Mouse (Mus musculus): ENCODE data around the gene Cyb5rl. TPM values are rescaled to one million over a fixed set of nuclear protein-coding genes. Genes with fewer than 3 reads are reported as not detected.

Gene Cyb5rl
- 8.9 and 9.4 TPM in 2 replicates for polyA plus RNA-seq (2012; rRNA removed)

GRCm38 (mm10) chr4:107066252-107067124 lies at the start of gene Cyb5rl, which contains the start of gene Mrpl37:
Cyb5rl (plus strand) TSS chr4:107066988.
Mrpl37 (minus strand) TSS chr4:107066868.

GRCm38 (mm10) chr4:107096841-107097373 lies 30.1 kb downstream of the Cyb5rl start, which contains the start of gene Cdcp2:
Cdcp2 (plus strand) TSS chr4:107096891.

Other genes with a start within 250 kb of the Cyb5rl start
- 68.5 and 72.7 TPM in 2 replicates for gene Ssbp3, start 156.3 kb upstream of the Cyb5rl start, polyA plus RNA-seq (2012; rRNA removed)
- 64.6 and 92.3 TPM in 2 replicates for gene Mrpl37, start 120 bp upstream of the Cyb5rl start, polyA plus RNA-seq (2012; rRNA removed)
- 0.09 TPM in 1 of 2 replicates, not detected in the other for gene Cdcp2, start 29.9 kb downstream of the Cyb5rl start, polyA plus RNA-seq (2012; rRNA removed)
- 236 and 333 TPM in 2 replicates for gene Tmem59, start 111.4 kb downstream of the Cyb5rl start, polyA plus RNA-seq (2012; rRNA removed)
- gene Tceanc2, start 112.1 kb downstream of the Cyb5rl start, polyA plus RNA-seq (2012; rRNA removed) = 4.5 and 5.5 TPM in 2 replicates
- gene Ldlrad1, start 142.2 kb downstream of the Cyb5rl start, polyA plus RNA-seq (2012; rRNA removed) = 44.9 and 46.0 TPM in 2 replicates
- gene Lrrc42, start 186.5 kb downstream of the Cyb5rl start, polyA plus RNA-seq (2012; rRNA removed) = 17.3 and 20.4 TPM in 2 replicates
- 0.61 and 1.7 TPM in 2 replicates for gene Hspb11, start 186.6 kb downstream of the Cyb5rl start, polyA plus RNA-seq (2012; rRNA removed)
- 2.0 TPM in 2 replicates for gene Dio1, start 240.2 kb downstream of the Cyb5rl start, polyA plus RNA-seq (2012; rRNA removed)
- 34.4 and 50.2 TPM in 2 replicates for gene Yipf1, start 247.4 kb downstream of the Cyb5rl start, polyA plus RNA-seq (2012; rRNA removed)